Mouse (Mus musculus) CH12.LX (cell line): ENCODE measurements around the gene Gprin2. TPM values are rescaled to one million over a fixed set of nuclear protein-coding genes. Genes with fewer than 3 reads are reported as not detected.

Experiments used
- DNase-seq: peaks from one replicate; pipeline ENCODE4 v3.0.0-alpha.2; 2013; ENCODE audit errors: extremely low read depth
- H3K27ac ChIP-seq: 2 replicates; pipeline ENCODE4 v1.5.1; 2012; ENCODE audit warnings: low read depth, mild to moderate bottlenecking, control low read depth, moderate library complexity; ENCODE audit not compliant: insufficient read depth
- H3K27me3 ChIP-seq: replicated peaks from 2 replicates; pipeline ENCODE3; 2012; ENCODE audit warnings: inconsistent platforms
- H3K36me3 ChIP-seq, 2 experiments: replicated peaks in 1 of 2; 2 replicates each; pipeline versions ENCODE3 to v1.6.1; 2012; ENCODE audit warnings: inconsistent platforms in 1 of 2, low read length in 1 of 2, mild to moderate bottlenecking in 1 of 2, mixed read lengths in 1 of 2, moderate library complexity in 1 of 2; ENCODE audit not compliant: control insufficient read depth in 1 of 2, insufficient read depth in 1 of 2
- H3K4me1 ChIP-seq, 2 experiments: 2 replicates each; pipeline ENCODE4 v1.6.1; 2012; ENCODE audit warnings: inconsistent platforms in 1 of 2, moderate library complexity in 1 of 2; ENCODE audit not compliant: insufficient read depth in 2 of 2, control insufficient read depth in 1 of 2
- H3K4me2 ChIP-seq: 2 replicates; pipeline ENCODE4 v1.6.1; 2012; ENCODE audit warnings: low read depth, mild to moderate bottlenecking, control low read depth; ENCODE audit not compliant: poor library complexity, insufficient read depth, severe bottlenecking
- H3K4me3 ChIP-seq, 3 experiments: fragments of 150-350 bp in 1 of 3; sonication (generic) in 1 of 3; replicated peaks in 1 of 3; 2 replicates each; pipeline versions ENCODE3 to v1.5.1; 2011 to 2012; ENCODE audit warnings: low read depth in 2 of 3, low read length in 2 of 3, mild to moderate bottlenecking in 2 of 3, moderate library complexity in 2 of 3, control low read depth in 1 of 3, improper control_type of control experiment in 1 of 3, inconsistent platforms in 1 of 3, mixed read lengths in 1 of 3; ENCODE audit not compliant: poor library complexity in 1 of 3
- H3K79me2 ChIP-seq: replicated peaks from 2 replicates; pipeline ENCODE4 v1.6.1; 2012; ENCODE audit warnings: mild to moderate bottlenecking, moderate library complexity; ENCODE audit not compliant: control insufficient read depth, poor library complexity, insufficient read depth, severe bottlenecking; ENCODE audit errors: extremely low read depth
- H3K9ac ChIP-seq: 2 replicates; pipeline ENCODE4 v1.6.1; 2012; ENCODE audit warnings: low read depth, mild to moderate bottlenecking, control low read depth, moderate library complexity; ENCODE audit not compliant: insufficient read depth
- H3K9me3 ChIP-seq: replicated peaks from 2 replicates; pipeline ENCODE3; 2012; ENCODE audit warnings: low read length, inconsistent platforms, mixed read lengths
- CHD1 ChIP-seq: IDR thresholded peaks from 2 replicates; pipeline ENCODE4 v1.6.1; 2012; ENCODE audit warnings: low read depth, low read length, improper control_type of control experiment, inconsistent platforms
- E2F4 ChIP-seq: IDR thresholded peaks from 2 replicates; pipeline ENCODE4 v1.6.1; 2011; ENCODE audit warnings: low read depth, low read length, improper control_type of control experiment; ENCODE audit not compliant: insufficient replicate concordance
- ELF1 ChIP-seq: IDR thresholded peaks from 2 replicates; pipeline ENCODE4 v1.6.1; 2014; ENCODE audit warnings: low read depth, mild to moderate bottlenecking, inconsistent platforms, low read length, improper control_type of control experiment
- EP300 ChIP-seq: IDR thresholded peaks from 2 replicates; pipeline ENCODE4 v1.6.1; 2011; ENCODE audit warnings: low read length, improper control_type of control experiment
- IRF4 ChIP-seq: IDR thresholded peaks from 2 replicates; pipeline ENCODE4 v1.6.1; 2014; ENCODE audit warnings: low read depth, mild to moderate bottlenecking, inconsistent platforms, low read length, improper control_type of control experiment
- JUND ChIP-seq: conservative IDR thresholded peaks from 2 replicates; pipeline ENCODE4 v1.6.1; 2011; ENCODE audit warnings: low read depth, low read length, improper control_type of control experiment
- MAFK ChIP-seq: IDR thresholded peaks from 2 replicates; pipeline ENCODE4 v1.6.1; 2011; ENCODE audit warnings: low read length, improper control_type of control experiment; ENCODE audit not compliant: insufficient replicate concordance
- MAZ ChIP-seq: IDR thresholded peaks from 2 replicates; pipeline ENCODE4 v1.6.1; 2012; ENCODE audit warnings: low read depth, mild to moderate bottlenecking, inconsistent platforms, low read length, improper control_type of control experiment, moderate library complexity
- NELFE ChIP-seq: IDR thresholded peaks from 2 replicates; pipeline ENCODE4 v1.6.1; 2011; ENCODE audit warnings: low read depth, low read length, improper control_type of control experiment
- PAX5 ChIP-seq: IDR thresholded peaks from 2 replicates; pipeline ENCODE4 v1.6.1; 2012; ENCODE audit warnings: low read length, inconsistent platforms, mixed read lengths
- POLR2A ChIP-seq: IDR thresholded peaks from 2 replicates; pipeline ENCODE4 v1.6.1; 2011; ENCODE audit warnings: low read depth, mild to moderate bottlenecking, improper control_type of control experiment, low read length
- RCOR1 ChIP-seq: conservative IDR thresholded peaks from 2 replicates; pipeline ENCODE4 v1.6.1; 2012; ENCODE audit warnings: low read depth, mild to moderate bottlenecking, inconsistent platforms, low read length, improper control_type of control experiment
- TBP ChIP-seq: conservative IDR thresholded peaks from 2 replicates; pipeline ENCODE4 v1.6.1; 2011; ENCODE audit warnings: low read depth, low read length, improper control_type of control experiment
- USF1 ChIP-seq: IDR thresholded peaks from 2 replicates; pipeline ENCODE4 v1.6.1; 2014; ENCODE audit warnings: low read depth, mild to moderate bottlenecking, inconsistent platforms, low read length, improper control_type of control experiment
- ZC3H11A ChIP-seq: IDR thresholded peaks from 2 replicates; pipeline ENCODE4 v1.6.1; 2012; ENCODE audit warnings: low read depth, mild to moderate bottlenecking, inconsistent platforms, low read length, improper control_type of control experiment
- ZKSCAN1 ChIP-seq: IDR thresholded peaks from 2 replicates; pipeline ENCODE4 v1.6.1; 2012; ENCODE audit warnings: low read depth, inconsistent platforms, low read length, improper control_type of control experiment, borderline replicate concordance
- dilution Hi-C: fragments of 300-500 bp; cut with MboI; formaldehyde crosslinking; loops from 2 replicates; pipeline ENCODE4 v1.14.3; 2020; ENCODE audit warnings: low sequenced_read_pairs; ENCODE audit not compliant: extremely low pct_unique_long_range_greater_than_20kb, extremely low pct_ligation_motif_present
- in situ Hi-C: fragments of 300-500 bp; cut with MboI; formaldehyde crosslinking; loops from 3 replicates; pipeline ENCODE4 v1.14.3; 2019; ENCODE audit warnings: low sequenced_read_pairs, low pct_ligation_motif_present, low pct_unique_long_range_greater_than_20kb, mixed read lengths
- polyA plus RNA-seq: library from polyadenylated mRNA; unstranded; fragments of >175 nt; gene quantifications from 2 replicates; pipeline ENCODE4 v1.2.1, GENCODE M21; 2012; ENCODE audit warnings: low read depth; ENCODE audit not compliant: insufficient read length
- total RNA-seq, 2 experiments: library from RNA; depleted of rRNA; stranded (reverse); fragments of 300-350 nt in 1 of 2; fragments of >200 nt in 1 of 2; gene quantifications; 2 replicates each; pipeline ENCODE4 v1.2.3; 2012 to 2014

Gene Gprin2
- total and polyA plus RNA-seq, 3 experiments = 0.04 to 0.21 (median 0.16) TPM

- Histone ChIP-seq H3K27me3 (no peaks in the 10 kb centered on the region), H3K79me2 (no peaks in the 10 kb centered on the region), H3K9me3 (peaks cover 3% of the 10 kb centered on the region), H3K36me3 (peaks cover 0 to 12% of the 10 kb centered on the region in 2 experiments), H3K27ac (no peak overlapping the region)
- DNase-seq = no peak
- TF ChIP-seq ZKSCAN1 (no peak), TBP (no peak)
- TF ChIP-seq, all 38 proteins: peak for 0
- Histone ChIP-seq H3K4me2 (no peak overlapping the region), H3K4me1 (peaks cover 18 to 20% of the 10 kb centered on the region in 2 experiments), H3K4me3 (no peak overlapping the region), H3K9ac (no peak overlapping the region)
- dilution Hi-C loops = no loop called here
- in situ Hi-C loops = no loop called here
These were observed 26.5 kb upstream of the Gprin2 start for GRCm38 (mm10) chr14:34227981-34228380.

GRCm38 (mm10) chr14:34226566-34226965 lies 25.1 kb upstream of the Gprin2 start:
- TF ChIP-seq POLR2A (no peak), NELFE (no peak), MAZ (no peak), CHD1 (no peak), JUND (no peak), EP300 (no peak), ZKSCAN1 (no peak), E2F4 (no peak), ZC3H11A (no peak), TBP (no peak), MAFK (no peak), PAX5 (no peak), USF1 (no peak), ELF1 (no peak), IRF4 (no peak), RCOR1 (no peak)
- dilution Hi-C loops = no loop called here
- Histone ChIP-seq H3K27ac (no peak overlapping the region), H3K4me3 (no peak overlapping the region), H3K4me1 (peaks cover 6 to 14% of the 10 kb centered on the region in 2 experiments), H3K9ac (no peak overlapping the region), H3K4me2 (no peak overlapping the region), H3K27me3 (no peaks in the 10 kb centered on the region), H3K9me3 (peaks cover 3% of the 10 kb centered on the region), H3K36me3 (peaks cover 0 to 8% of the 10 kb centered on the region in 2 experiments), H3K79me2 (no peaks in the 10 kb centered on the region)
- DNase-seq = no peak
- in situ Hi-C loops = no loop called here
